Mouse (Mus musculus): ENCODE measurements at regions not wholly inside any gene's neighbourhood (a gene's known extent, or its start where the extent isn't known, plus 50 kb on each side); places are given as distances from the start of the nearest gene placed in this dataset.

DNA sequence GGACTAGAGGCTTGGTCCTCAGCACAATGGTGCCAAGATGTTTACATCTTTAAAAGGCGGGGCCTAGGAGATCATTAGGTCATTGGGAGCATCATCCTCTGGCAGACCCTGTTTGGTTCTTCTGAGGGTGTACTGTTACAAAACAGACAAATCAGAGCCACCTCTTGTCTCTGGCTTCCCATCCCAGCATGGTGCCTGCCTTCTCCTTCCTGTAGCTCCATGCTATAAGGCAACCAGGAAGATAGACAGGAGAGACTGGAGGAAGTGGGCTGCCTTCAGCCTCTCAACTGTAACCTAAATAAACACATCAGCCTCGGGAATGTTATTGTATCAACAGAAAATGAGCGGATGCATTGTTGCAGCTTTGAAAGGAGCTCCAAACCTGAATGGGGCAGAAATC, 529.8 kb upstream of the Gm765 start:
- no peak for ATAC-seq (ENCODE audit: borderline replicate concordance, extremely low read depth, low FRiP score, low TSS enrichment)
- Histone ChIP-seq H3K36me3 (no peaks in the 10 kb centered on the region), H3K4me3 (no peak overlapping the region), H3K27me3 (no peaks in the 10 kb centered on the region), H3K9ac (no peak overlapping the region), H3K4me1 (0 out of 2 replicates have a peak, but pooled peaks cover 7% of the 10 kb centered on the region), H3K27ac (no peak overlapping the region), H3K4me2 (no peak overlapping the region), H3K9me3 (no peaks in the 10 kb centered on the region)
- 29% methylated on average over 3 of the region's 3 CpGs for WGBS

DNA sequence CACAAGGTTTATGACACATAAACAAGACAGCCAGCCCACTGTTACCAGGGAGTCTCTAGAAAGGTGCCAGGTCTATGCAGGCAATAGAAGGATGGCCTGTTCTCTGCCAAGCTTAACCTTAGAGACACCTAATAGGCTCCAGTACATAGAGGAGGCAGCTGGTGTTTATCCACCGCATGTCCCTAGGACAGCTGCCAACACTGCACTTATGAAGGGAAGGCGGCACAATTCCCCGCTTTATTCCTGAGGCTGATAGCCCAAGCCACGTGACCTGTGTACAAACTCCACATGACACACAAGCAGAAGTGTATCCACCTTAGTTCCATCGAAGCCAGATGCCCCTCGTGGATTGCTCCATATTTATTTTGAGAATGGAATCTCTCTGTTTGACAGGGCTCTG, 527.2 kb upstream of the Gm765 start:
- H3K36me3 ChIP-seq, result no peaks in the 10 kb centered on the region
- H3K9ac ChIP-seq, result no peak overlapping the region
- H3K4me1 ChIP-seq, result 0 out of 2 replicates have a peak, but pooled peaks cover 7% of the 10 kb centered on the region
- H3K4me3 ChIP-seq, result no peak overlapping the region
- no peaks in the 10 kb centered on the region for H3K27me3 ChIP-seq
- 60% methylated on average over 6 of the region's 6 CpGs for WGBS
- no peak overlapping the region for H3K27ac ChIP-seq
- H3K9me3 ChIP-seq, result no peaks in the 10 kb centered on the region
- no peak for ATAC-seq (ENCODE audit: borderline replicate concordance, extremely low read depth, low FRiP score, low TSS enrichment)
- no peak overlapping the region for H3K4me2 ChIP-seq

DNA sequence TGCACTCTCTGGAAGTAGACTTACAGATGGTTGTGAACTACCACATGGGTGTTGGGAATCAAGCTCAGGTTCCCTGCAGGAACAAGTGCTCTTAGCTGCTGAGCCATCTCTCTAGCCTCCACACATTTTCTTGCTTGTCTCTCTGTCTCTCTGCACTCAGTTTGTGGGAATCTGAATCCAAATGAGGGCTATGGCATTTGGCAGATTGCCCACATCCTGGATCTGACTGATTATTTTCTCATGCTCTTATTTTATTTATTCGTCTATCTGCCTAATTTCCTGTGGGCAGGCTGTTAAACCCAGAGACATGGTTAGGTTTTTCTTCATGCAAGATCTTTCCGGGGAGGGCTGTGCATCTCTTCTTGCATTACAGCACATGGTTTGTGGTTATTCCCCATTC, 521.8 kb upstream of the Gm765 start:
- ATAC-seq (ENCODE audit: borderline replicate concordance, extremely low read depth, low FRiP score, low TSS enrichment), result no peak
- WGBS, result 44% methylated on average over 2 of the region's 2 CpGs
- no peak overlapping the region for H3K9ac ChIP-seq
- H3K27ac ChIP-seq, result no peak overlapping the region
- no peak overlapping the region for H3K4me3 ChIP-seq
- no peaks in the 10 kb centered on the region for H3K36me3 ChIP-seq
- H3K4me1 ChIP-seq, result no peaks in the 10 kb centered on the region
- H3K27me3 ChIP-seq, result no peaks in the 10 kb centered on the region
- H3K4me2 ChIP-seq, result no peak overlapping the region
- no peaks in the 10 kb centered on the region for H3K9me3 ChIP-seq

DNA sequence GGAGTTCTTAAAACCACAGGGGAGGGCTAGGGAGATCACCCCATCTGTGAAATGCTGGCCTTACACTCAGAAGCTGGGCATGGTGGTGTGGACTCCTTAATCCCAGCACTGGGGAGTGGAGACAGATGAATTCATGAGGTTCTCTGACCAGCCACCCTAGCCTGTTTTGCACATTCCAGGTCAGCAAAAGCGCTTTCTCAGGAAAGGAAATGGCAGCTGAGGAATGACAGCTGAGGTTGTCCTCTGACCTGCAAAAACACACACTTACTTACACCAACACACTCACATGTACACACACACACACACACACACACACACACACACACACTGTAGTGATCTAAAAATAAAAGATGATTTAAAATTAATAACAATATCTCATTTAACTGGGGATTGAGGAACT, 513.4 kb upstream of the Gm765 start:
- no peaks in the 10 kb centered on the region for H3K36me3 ChIP-seq
- no peak overlapping the region for H3K4me2 ChIP-seq
- H3K9me3 ChIP-seq, result no peaks in the 10 kb centered on the region
- H3K9ac ChIP-seq, result no peak overlapping the region
- H3K27ac ChIP-seq, result no peak overlapping the region
- WGBS, result 78% methylated on average over 1 of the region's 1 CpGs
- no peaks in the 10 kb centered on the region for H3K27me3 ChIP-seq
- no peak overlapping the region for H3K4me3 ChIP-seq
- ATAC-seq (ENCODE audit: borderline replicate concordance, extremely low read depth, low FRiP score, low TSS enrichment), result no peak
- no peaks in the 10 kb centered on the region for H3K4me1 ChIP-seq

DNA sequence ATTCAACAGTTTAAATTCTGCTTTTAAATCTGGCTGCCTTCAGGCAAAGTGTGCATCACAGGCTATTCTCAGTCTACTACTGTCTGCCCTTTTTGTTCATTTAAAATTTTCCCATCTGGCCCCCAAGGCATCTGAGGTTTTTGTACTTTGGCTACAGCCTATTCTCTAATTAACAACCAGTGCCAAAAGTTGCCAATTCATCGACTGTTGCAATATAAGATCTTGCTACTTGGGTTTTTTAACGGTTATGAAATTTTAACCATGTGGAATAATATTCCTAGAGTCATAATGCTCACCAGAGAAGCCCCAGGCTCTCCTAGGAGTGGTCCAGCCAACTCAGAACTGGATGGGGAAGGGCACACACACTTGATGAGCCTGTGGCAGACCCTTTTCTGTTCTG, 508.4 kb upstream of the Gm765 start:
- Histone ChIP-seq H3K4me1 (0 out of 2 replicates have a peak, but pooled peaks cover 3% of the 10 kb centered on the region), H3K4me2 (no peak overlapping the region), H3K36me3 (no peaks in the 10 kb centered on the region), H3K27ac (no peak overlapping the region), H3K9ac (no peak overlapping the region), H3K27me3 (no peaks in the 10 kb centered on the region), H3K9me3 (no peaks in the 10 kb centered on the region), H3K4me3 (no peak overlapping the region)
- no peak for ATAC-seq (ENCODE audit: borderline replicate concordance, extremely low read depth, low FRiP score, low TSS enrichment)
- WGBS, result 90% methylated on average over 2 of the region's 2 CpGs

DNA sequence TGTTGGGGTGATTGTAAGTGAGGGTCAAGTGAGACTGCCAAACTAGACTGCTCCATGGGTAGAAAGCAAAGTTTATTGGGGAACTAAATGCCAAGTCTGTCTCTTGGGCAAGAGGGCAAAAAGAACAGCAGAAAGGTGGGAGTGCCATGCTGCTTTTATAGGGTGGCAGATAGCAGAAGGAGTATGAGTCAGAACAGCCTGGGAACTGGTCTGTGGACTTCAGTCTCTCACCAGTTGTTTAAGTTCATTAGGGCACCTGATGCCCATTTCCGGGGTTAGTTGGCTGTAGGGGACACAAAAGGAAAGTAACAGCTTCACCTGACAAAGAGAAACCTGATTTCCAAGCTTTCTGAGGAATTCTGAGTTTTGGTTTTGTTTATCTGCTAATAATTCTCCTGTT, 506.3 kb upstream of the Gm765 start:
- no peak for ATAC-seq (ENCODE audit: borderline replicate concordance, extremely low read depth, low FRiP score, low TSS enrichment)
- 84% methylated on average over 1 of the region's 1 CpGs for WGBS
- no peak overlapping the region for H3K4me2 ChIP-seq

DNA sequence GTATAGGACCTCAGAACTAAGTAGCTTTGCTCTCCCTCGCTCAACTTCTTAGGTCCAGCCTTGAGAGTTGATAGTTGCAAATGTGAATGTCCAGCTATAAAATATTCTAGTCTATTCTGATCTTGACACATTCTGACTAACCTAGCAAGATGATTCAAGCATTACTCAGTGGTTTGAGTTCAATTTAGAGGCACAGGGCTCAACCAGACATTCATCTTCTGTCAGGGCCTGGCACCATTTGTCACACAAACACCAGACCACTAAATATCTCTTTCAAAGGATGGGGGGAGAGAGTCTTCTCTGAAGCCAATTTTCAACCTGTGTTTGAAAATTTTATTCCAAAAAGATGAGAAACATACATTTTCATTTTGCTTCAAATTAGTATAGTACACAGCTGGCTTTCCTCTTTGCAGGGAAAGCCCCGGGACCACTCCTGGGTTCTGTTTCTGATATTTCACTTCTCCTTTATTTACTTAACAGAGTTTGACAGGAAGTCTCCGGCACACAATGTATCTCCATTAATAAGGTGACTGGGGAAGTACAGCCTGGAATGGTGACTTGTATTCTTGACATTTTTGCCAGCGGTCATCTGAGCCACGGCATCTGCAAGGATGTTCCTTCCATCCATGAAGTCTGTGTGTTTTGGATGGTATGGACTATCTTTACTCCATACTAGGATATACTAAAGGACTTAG, 503.6 kb upstream of the Gm765 start:
- Histone ChIP-seq H3K4me1 (0 out of 2 replicates have a peak, but pooled peaks cover 15% of the 10 kb centered on the region), H3K4me3 (no peak overlapping the region), H3K36me3 (no peaks in the 10 kb centered on the region), H3K9me3 (no peaks in the 10 kb centered on the region), H3K9ac (no peak overlapping the region), H3K4me2 (no peak overlapping the region), H3K27me3 (no peaks in the 10 kb centered on the region), H3K27ac (no peak overlapping the region)
- ATAC-seq (ENCODE audit: borderline replicate concordance, extremely low read depth, low FRiP score, low TSS enrichment), result no peak
- WGBS, result 28% methylated on average over 5 of the region's 5 CpGs

More for the DNA sequence above, 506.3 kb upstream of the Gm765 start:
- H3K9ac ChIP-seq, result no peak overlapping the region
- 0 out of 2 replicates have a peak, but pooled peaks cover 6% of the 10 kb centered on the region for H3K4me1 ChIP-seq
- no peaks in the 10 kb centered on the region for H3K36me3 ChIP-seq
- H3K27me3 ChIP-seq, result no peaks in the 10 kb centered on the region
- no peak overlapping the region for H3K27ac ChIP-seq
- H3K4me3 ChIP-seq, result no peak overlapping the region
- no peaks in the 10 kb centered on the region for H3K9me3 ChIP-seq

DNA sequence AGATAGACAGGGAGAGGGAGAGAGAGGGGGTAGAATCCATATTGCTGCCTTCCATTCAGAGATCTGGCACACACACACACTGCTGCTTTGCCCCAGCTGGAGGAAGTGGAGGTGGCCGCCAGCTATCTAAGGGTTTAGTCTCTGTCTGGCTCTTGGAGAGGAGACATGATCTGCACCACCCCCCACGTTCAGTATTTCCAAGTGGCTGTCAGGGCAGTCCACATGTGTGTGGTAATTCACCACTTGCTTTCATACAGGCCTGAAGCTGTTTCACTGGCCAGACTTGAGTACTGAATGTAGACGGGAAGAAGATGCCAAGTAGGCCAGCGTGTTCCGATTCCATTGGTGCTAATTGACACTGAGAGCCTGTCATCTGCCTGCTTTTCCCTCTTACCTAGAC, 501.0 kb upstream of the Gm765 start:
- ATAC-seq (ENCODE audit: borderline replicate concordance, extremely low read depth, low FRiP score, low TSS enrichment), result peak; percentile 84
- no peak overlapping the region for H3K4me2 ChIP-seq

DNA sequence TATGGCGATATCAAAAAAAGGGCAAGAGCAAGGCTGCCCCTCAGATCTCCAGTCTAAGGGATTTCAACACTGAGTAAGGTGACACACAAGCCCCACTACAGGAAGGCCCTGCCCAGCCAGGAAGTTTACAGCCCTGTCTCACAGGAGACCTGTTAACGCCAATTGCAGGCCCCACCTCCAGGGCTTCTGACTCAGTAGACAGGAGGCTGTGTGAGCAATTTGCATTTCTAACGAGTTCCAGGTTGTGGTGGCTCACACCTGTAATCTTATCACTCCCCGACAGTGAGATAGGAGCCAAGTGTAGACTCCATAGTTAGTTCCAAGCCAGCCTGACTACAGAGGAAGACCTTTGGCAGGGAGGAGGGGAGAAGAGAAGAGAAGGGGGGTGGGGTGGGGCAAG, 500.4 kb upstream of the Gm765 start:
- Histone ChIP-seq H3K36me3 (no peaks in the 10 kb centered on the region), H3K27me3 (no peaks in the 10 kb centered on the region), H3K4me3 (no peak overlapping the region), H3K4me1 (0 out of 2 replicates have a peak, but pooled peaks cover 15% of the 10 kb centered on the region), H3K4me2 (no peak overlapping the region), H3K9me3 (no peaks in the 10 kb centered on the region), H3K9ac (no peak overlapping the region), H3K27ac (no peak overlapping the region)
- WGBS, result 45% methylated on average over 4 of the region's 4 CpGs
- 0 out of 2 replicates have a peak, but pooled peaks have one; percentile 2 for ATAC-seq (ENCODE audit: borderline replicate concordance, extremely low read depth, low FRiP score, low TSS enrichment)

More for the DNA sequence above, 501.0 kb upstream of the Gm765 start:
- H3K4me3 ChIP-seq, result no peak overlapping the region
- H3K27me3 ChIP-seq, result no peaks in the 10 kb centered on the region
- H3K9ac ChIP-seq, result no peak overlapping the region
- H3K9me3 ChIP-seq, result no peaks in the 10 kb centered on the region
- WGBS, result 40% methylated on average over 5 of the region's 5 CpGs
- H3K27ac ChIP-seq, result no peak overlapping the region; the same call in 1 of the 2 replicates
- 0 out of 2 replicates have a peak, but pooled peaks cover 15% of the 10 kb centered on the region for H3K4me1 ChIP-seq
- no peaks in the 10 kb centered on the region for H3K36me3 ChIP-seq

DNA sequence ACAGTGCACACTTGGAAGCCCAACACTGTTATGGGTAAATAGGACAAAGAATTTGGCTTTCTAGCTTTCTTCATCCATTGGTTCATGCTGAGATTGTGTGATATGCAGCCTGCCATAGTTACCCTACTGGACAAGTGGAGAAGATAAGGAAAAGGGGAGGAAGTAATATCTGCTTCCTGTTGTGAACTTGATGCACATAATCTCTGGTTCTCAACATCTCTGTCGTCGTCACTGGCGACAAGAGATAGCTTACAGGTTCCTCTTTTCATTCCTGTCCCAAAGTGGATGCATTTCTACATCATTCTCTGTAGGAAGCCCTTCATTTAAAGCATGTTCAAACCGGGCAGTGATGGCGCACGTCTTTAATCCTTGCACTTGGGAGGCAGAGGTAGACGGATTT, 491.4 kb upstream of the Gm765 start:
- no peaks in the 10 kb centered on the region for H3K36me3 ChIP-seq
- ATAC-seq (ENCODE audit: borderline replicate concordance, extremely low read depth, low FRiP score, low TSS enrichment), result no peak
- H3K9ac ChIP-seq, result no peak overlapping the region
- WGBS, result 82% methylated on average over 7 of the region's 7 CpGs
- no peak overlapping the region for H3K4me2 ChIP-seq
- H3K27me3 ChIP-seq, result no peaks in the 10 kb centered on the region
- H3K4me3 ChIP-seq, result no peak overlapping the region
- no peaks in the 10 kb centered on the region for H3K9me3 ChIP-seq
- no peak overlapping the region for H3K27ac ChIP-seq
- H3K4me1 ChIP-seq, result no peaks in the 10 kb centered on the region

DNA sequence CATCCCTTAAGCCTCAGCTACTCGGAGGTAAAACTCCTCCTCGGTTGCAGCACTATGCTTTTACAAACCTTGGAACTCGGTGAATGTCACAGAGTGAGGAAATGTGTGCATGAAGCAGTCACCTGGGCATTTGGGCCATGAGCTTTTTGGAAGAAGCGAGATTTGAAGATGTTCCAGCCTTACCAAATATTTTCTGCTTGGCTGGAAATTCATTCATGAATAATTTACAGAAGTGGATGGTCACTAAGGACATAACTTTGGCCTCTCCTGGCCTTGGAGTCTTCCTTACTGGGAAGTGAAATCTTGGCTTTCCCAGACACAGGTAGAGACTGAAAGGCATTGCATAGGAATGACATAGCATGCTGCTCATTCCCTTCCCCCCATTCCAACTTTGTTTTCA, 487.6 kb upstream of the Gm765 start:
- H3K27me3 ChIP-seq, result no peaks in the 10 kb centered on the region
- no peak for ATAC-seq (ENCODE audit: borderline replicate concordance, extremely low read depth, low FRiP score, low TSS enrichment)
- H3K4me3 ChIP-seq, result no peak overlapping the region
- H3K27ac ChIP-seq, result no peak overlapping the region
- H3K36me3 ChIP-seq, result no peaks in the 10 kb centered on the region
- 44% methylated on average over 4 of the region's 4 CpGs for WGBS
- H3K4me2 ChIP-seq, result no peak overlapping the region
- no peaks in the 10 kb centered on the region for H3K9me3 ChIP-seq
- H3K4me1 ChIP-seq, result no peaks in the 10 kb centered on the region
- H3K9ac ChIP-seq, result no peak overlapping the region

DNA sequence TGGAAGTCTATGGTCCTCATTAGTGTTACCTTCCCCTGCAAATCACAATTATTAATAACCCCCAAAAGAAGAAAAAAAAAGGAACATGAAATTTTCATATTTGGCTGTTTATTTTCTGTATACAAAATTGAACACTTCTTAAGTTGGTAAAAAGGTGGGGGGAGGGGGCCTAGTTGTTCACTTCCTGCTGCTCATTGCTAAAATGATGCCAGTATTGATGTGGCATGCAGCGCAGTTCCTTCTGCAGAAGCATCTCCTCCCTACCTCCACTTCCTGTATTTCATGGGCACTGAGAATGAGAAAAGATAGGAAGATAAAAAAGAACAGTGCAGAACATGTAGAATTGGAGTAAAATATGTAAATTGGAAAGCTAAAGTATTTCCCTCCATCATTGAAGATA, 465.5 kb upstream of the Gm765 start:
- Histone ChIP-seq H3K4me2 (no peak overlapping the region), H3K36me3 (no peaks in the 10 kb centered on the region), H3K27me3 (no peaks in the 10 kb centered on the region), H3K9ac (no peak overlapping the region), H3K9me3 (no peaks in the 10 kb centered on the region), H3K27ac (no peak overlapping the region), H3K4me3 (no peak overlapping the region), H3K4me1 (peaks cover 7% of the 10 kb centered on the region; the same call in 1 of the 2 replicates)
- 90% methylated on average over 1 of the region's 1 CpGs for WGBS
- no peak for ATAC-seq (ENCODE audit: borderline replicate concordance, extremely low read depth, low FRiP score, low TSS enrichment)

Measured in lung, embryonic 15.5 days (tissue).